Mouse (Mus musculus) layer of hippocampus, postnatal 25 days (tissue): Measurements from ENCODE around the gene Derl3. TPM values are rescaled to one million over a fixed set of nuclear protein-coding genes. Genes with fewer than 3 reads are reported as not detected.

Experiments
- DNase-seq, 2 experiments: peaks; one replicate each; pipeline ENCODE4 v3.0.0; 2022; ENCODE audit warnings: mixed read lengths in 2 of 2, low spot score in 1 of 2; ENCODE audit errors: extremely low spot score in 1 of 2
- total RNA-seq, 2 experiments: library from RNA; stranded (reverse); gene quantifications; 2 replicates each; pipeline ENCODE4 v1.2.3; 2021

Derl3 gene
- total RNA-seq, 2 experiments from 2014 or later = 3.8 to 4.7 TPM

DNA sequence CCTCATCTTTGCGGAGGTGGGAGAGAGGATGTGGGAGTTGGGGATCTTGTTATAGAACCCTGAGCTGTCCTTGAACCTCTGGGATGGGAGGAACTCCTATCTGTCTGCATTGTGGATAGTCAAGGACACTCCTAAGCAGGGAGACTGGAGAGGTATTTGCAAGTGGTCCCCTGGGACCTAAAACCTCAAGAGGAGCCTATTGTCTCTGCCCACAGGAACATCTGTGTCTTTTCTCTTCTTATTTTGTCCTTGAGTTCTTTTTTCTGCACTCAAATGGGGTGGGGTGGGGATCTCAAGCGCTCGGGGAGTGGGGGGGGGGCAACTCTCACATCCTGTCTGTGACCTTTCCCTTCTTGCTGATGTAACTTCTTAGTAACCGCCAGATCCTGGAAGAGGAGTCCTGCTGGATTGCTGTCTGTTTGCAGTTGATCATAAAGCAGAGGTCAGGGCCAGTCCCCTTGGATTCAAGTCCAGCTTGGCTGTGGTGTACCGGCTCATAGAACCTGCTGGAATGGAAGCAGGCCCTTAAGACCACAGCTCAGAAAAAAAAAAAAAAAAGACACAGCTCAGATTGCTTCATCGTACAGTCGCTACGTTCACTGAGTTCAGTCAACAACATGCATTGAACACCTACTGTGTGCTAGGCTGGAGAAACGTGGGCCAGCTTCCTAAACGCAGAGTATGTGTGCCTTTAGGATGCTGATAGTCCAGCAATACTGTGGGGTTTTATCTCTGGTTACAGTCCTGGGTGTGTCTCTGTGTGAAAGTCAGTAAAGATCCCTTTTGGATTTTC lies 44.8 kb downstream of the Derl3 start:
- DNase-seq = no peak

DNA sequence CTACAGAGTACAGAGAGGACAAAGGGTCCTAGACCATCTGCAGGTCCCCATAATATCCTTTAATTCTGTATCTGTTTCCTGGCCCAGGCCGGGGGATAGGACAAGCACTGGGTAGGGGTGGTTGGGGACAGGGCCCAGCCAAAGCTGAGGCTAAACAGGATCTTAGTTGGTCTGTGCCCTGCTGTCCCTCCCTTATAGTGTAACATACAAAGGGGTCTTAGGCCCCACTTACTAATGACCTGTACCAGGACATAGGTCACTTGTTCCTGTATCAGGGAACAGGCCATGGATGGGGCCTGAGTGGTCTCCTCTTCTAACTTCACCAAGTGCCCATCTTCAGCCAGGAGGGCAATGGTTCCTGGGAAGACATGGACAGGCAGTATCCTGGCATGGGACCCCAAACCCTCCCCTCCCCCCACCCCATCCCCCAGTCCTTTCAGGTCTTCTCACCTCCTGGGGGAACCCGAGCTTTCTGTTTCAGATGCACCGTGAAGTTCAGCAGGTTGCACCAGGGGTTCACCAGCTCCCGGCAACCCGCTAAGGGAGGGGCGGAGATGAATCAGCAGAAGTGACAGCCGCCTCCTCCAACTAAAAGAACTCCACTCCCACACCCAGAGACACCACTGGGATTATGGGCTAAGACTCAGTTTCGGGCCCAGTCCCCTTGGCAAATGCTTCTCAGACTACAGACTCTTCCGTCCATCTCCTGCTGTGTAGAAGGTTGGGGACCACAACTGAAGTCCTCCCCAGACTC lies 46.4 kb downstream of the Derl3 start:
- DNase-seq = no peak

DNA sequence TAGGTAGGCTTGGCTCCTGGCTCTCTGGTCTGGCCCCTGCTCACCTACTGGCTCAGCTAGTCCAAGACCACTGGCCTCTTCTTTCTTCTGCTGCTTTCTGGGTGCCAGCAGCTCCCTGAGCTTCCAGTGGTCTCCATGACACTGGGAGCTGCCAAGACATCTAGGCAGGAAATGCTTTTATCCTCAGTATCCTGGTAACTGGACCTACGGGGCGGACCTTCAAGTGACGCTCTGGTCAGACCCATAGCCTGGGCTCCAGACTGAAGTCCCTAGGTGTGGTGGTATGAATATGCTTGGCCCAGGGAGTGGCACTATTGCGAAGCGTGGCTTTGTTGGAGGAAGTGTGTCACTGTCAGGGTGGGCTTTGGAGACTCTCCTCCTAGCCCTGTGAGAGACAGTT lies 47.3 kb downstream of the Derl3 start, which contains the start of gene Gm867:
Gm867 (minus strand) TSS at position 153 of the 400 bp plus-strand sequence.
- DNase-seq = no peak

DNA sequence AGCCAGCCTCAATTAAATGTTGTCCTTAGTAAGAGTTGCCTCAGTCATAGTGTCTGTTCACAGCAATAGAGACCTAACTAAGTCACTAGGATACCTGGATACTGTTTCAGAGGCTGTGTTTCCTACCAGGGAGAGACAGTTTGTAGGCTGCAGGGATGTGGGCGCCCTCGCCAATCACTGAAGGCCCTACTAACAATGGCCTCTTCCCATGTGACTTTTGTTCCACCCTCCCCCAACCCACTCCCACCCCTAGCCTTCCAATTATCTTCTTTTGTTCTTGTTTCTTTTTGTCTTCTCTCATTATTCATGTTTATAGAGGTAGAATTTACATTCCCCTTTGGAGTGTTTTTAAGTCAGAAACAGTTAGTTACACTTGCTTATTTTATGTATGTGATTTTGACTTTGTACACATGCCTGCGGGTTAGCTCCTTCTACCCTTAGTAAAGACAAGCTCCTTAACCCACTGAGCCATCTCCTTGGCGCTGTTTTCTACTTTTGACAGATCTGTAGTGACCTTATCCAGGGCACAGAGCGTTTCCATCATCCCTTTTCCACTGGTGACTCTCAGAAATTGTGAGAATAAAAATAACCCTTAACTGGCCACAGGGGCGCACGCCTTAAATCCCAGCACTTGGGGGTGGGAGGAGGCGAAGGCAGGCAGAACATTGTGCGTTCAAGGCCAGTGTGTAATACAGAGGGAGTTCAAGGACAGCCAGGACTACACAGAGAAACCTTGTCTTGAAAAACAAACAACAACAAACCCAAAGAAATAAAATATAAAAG lies 48.0 kb downstream of the Derl3 start:
- no peak for DNase-seq

DNA sequence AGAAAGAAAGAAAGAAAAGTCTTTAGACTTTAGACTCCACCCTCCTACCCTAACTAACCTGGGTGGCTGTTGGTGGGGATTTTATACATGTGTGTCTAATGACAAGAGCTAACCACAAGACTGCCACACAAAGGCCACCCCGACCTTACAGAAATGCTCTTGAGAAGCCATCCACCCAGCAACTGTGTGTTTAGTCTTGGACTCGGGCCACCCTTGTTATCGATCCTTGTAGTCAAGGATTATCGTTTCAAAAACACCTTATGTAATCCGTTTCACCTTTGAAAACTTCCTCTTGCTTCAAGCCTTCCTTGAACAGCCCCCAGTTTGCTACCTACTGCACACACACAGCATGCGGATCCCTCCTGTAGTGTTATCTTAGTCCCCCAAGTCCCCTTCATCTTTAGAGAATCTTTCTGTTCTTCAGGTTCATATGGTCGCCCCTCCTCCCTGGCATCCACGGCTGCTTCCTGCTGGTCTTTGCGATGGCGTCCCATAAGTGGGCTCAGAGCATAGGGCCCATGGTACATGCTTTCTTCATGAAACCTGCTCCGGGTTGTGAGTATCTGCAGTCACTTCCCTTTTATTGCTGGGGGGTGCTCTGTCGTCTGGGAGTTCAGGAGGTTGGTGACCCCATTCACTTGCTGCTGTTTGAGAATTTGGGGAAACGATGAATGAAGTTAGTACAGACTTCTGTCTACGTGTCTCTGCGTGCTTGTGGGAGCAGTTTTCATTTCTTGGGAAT lies 49.7 kb downstream of the Derl3 start, which contains the start of gene Vpreb3:
Vpreb3 (plus strand) TSS at position 322 of the 742 bp plus-strand sequence.
- no peak for DNase-seq

DNA sequence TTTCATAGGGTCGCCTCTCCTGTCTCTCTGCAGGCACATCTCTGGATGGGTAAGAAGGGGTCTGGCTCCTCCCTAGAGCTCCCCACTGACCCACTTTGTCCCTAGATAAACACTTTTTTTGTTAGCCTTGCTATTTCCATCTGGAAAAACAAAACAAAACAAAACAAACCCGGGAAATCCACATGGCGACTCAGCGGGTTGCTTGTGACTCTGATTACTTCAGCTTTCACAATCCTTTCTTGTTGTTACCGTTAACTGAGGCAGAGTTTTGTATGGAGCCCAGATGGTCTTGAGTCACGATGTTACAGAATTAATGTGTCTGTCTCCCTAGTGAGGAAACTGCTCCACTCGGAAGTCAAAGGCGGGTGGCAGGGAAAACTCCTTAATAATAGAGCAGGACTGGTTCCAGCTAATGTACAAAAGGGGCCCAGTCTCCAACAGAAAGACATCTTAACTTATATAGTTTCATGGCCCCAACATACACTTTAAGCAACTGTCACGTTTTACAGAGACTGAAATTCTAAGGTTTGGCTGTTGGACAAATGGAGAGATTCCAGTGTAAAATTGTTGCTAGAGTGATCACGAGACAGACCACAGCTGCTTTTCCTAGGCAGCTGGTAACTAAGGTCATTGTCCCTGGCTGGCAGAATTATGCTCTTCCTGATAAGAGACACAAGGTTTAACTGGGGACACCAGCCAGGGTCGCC lies 51.0 kb downstream of the Derl3 start:
- no peak for DNase-seq

DNA sequence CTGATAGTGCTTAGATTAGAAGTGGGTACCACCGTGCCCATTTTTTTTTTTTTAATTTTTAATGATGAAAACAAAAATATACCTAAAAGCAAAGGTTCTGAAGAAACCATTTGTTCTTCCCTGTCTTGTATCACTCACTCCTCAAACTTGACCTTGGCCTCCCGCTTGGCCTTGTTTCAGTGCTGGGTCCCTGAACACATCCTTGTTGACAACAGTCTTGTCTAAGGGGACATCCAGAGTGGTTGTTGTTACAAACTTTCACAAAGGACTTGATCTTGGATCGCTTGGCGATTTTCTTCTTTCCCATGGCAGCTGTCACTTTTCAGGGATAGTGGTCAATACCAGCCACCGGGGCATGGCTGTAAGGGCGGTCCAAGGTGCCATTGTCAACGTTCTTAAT lies 52.0 kb downstream of the Derl3 start:
- DNase-seq = no peak

Other genes starting within 250 kb of the Derl3 start
- gene Susd2, start 249.4 kb upstream of the Derl3 start, total RNA-seq = 1 to 10 TPM; 1.4 to 1.6 TPM
- 10 to 100 TPM; 60.6 to 79.2 TPM for gene Cabin1, start 129.1 kb upstream of the Derl3 start, total RNA-seq
- 10 to 100 TPM; 40.4 to 44.5 TPM for gene Ddt, start 120.0 kb upstream of the Derl3 start, total RNA-seq
- gene Gm20441, start 112.5 kb upstream of the Derl3 start, total RNA-seq = not detected
- gene Gstt3, start 112.0 kb upstream of the Derl3 start, total RNA-seq = 1 to 10 TPM; 1.7 to 1.8 TPM
- gene Gstt1, start 94.8 kb upstream of the Derl3 start, total RNA-seq = 1 to 10 TPM; 3.9 to 6.5 TPM
- gene Gstt4, start 70.9 kb upstream of the Derl3 start, total RNA-seq = not detected
- 1 to 10 TPM; 2.2 to 4.5 TPM for gene Gstt2, start 56.0 kb upstream of the Derl3 start, total RNA-seq
- gene Mif, start 33.2 kb upstream of the Derl3 start, total RNA-seq = 100 to 1,000 TPM; 420 to 504 TPM
- gene Smarcb1, start 28.2 kb downstream of the Derl3 start, total RNA-seq = 10 to 100 TPM; 86.4 to 88.8 TPM
- 100 to 1,000 TPM; 323 to 356 TPM for gene Chchd10, start 39.7 kb downstream of the Derl3 start, total RNA-seq
- 1 to 10 TPM; 1.4 to 2.1 TPM for gene Mmp11, start 43.1 kb downstream of the Derl3 start, total RNA-seq
- 1 to 10 TPM in 1 of 2 experiments, under 1 TPM in 1; 0.64 to 1.1 TPM for gene Gm867, start 47.3 kb downstream of the Derl3 start, total RNA-seq
- not detected for gene Vpreb3, start 49.6 kb downstream of the Derl3 start, total RNA-seq
- gene Gm5134, start 61.1 kb downstream of the Derl3 start, total RNA-seq = under 1 TPM; 0.21 to 0.66 TPM
- 10 to 100 TPM; 15.9 to 17.2 TPM for gene Zfp280b, start 139.2 kb downstream of the Derl3 start, total RNA-seq
- not detected for gene Slc5a4b, start 217.5 kb downstream of the Derl3 start, total RNA-seq